Comparison of ENCODE assay signal across 8 mouse cellular contexts in the genomic region with DNA sequence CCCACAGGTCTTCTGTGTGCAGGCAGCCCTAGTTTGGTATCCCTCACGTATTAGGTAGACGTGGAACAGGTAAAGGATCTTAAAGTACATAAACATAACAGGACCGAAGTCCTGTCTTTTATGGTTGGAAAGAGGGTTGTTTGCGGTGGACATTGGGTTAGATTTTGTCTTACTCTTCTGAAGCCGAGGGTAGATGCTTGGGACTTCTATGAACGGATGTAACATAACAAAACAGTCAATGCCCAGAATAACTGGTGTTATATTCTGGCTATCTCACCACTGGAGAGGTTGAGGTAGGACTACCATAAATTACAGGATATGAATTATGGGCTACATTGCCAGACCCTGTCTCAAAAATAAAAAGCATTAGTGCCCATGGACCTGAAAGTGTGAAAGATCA. TPM values are rescaled to one million over a fixed set of nuclear protein-coding genes. Genes with fewer than 3 reads are reported as not detected.
DNase-seq lines count a peak whose midpoint lies in the region; ATAC-seq and TF ChIP-seq lines count a peak whose summit lies in the region.

A gene (minus strand): TSS at position 101 of the 400 bp plus-strand sequence.

- WGBS in lung, postnatal 0 days = 37% methylated on average over 6 of the region's 6 CpGs
- 48% methylated on average over 6 of the region's 6 CpGs for WGBS in embryonic facial prominence, embryonic 15.5 days
- WGBS in heart, postnatal 0 days = 43% methylated on average over 6 of the region's 6 CpGs
- WGBS in limb, embryonic 10.5 days = 52% methylated on average over 6 of the region's 6 CpGs
- 46% methylated on average over 6 of the region's 6 CpGs for WGBS in neural tube, embryonic 15.5 days

- peak within 1 kb of the TSS; percentile 78 for H3K27ac ChIP-seq in lung, postnatal 0 days (ENCODE audit: low read length)
- H3K27ac ChIP-seq in embryonic facial prominence, embryonic 15.5 days (replicated peaks) = peak within 1 kb of the TSS; percentile 83
- peak within 1 kb of the TSS; percentile 70 for H3K27ac ChIP-seq in heart, postnatal 0 days (ENCODE audit: low read depth)
- H3K27ac ChIP-seq in limb, embryonic 10.5 days = peak within 1 kb of the TSS; percentile 88
- H3K27ac ChIP-seq in neural tube, embryonic 15.5 days (replicated peaks) = peak within 1 kb of the TSS; percentile 93

- no peak for DNase-seq in lung, postnatal 0 days (ENCODE audit: low spot score)
- no peak for DNase-seq in lung, adult 18-20 months
- no peak for DNase-seq in heart, postnatal 0 days (ENCODE audit: low spot score)
- no peak for DNase-seq in limb, embryonic 10.5 days (ENCODE audit: low spot score)
- no peak for DNase-seq in thymus, postnatal 36 days
- no peak for DNase-seq in frontal cortex, postnatal 14 days (ENCODE audit: low spot score in 2 of 2)

- no peaks in the 10 kb centered on the region for H3K9me3 ChIP-seq in lung, postnatal 0 days (ENCODE audit: low read length)
- H3K9me3 ChIP-seq in embryonic facial prominence, embryonic 15.5 days (replicated peaks) = no peaks in the 10 kb centered on the region
- H3K9me3 ChIP-seq in heart, postnatal 0 days (replicated peaks; ENCODE audit: control insufficient read depth, low read length) = no peaks in the 10 kb centered on the region
- H3K9me3 ChIP-seq in limb, embryonic 10.5 days (replicated peaks) = no peaks in the 10 kb centered on the region
- no peaks in the 10 kb centered on the region for H3K9me3 ChIP-seq in neural tube, embryonic 15.5 days (replicated peaks)

- H3K36me3 ChIP-seq in lung, postnatal 0 days (ENCODE audit: insufficient read depth, low read length) = peaks cover 14% of the 10 kb centered on the region; the same call in 1 of the 2 replicates
- H3K36me3 ChIP-seq in embryonic facial prominence, embryonic 15.5 days = peaks cover 48% of the 10 kb centered on the region
- H3K36me3 ChIP-seq in heart, postnatal 0 days (replicated peaks; ENCODE audit: control insufficient read depth, insufficient read depth, low read length) = peaks cover 34% of the 10 kb centered on the region
- peaks cover 52% of the 10 kb centered on the region for H3K36me3 ChIP-seq in limb, embryonic 10.5 days
- peaks cover 47% of the 10 kb centered on the region for H3K36me3 ChIP-seq in neural tube, embryonic 15.5 days

- no peak for ATAC-seq in lung, postnatal 0 days
- ATAC-seq in embryonic facial prominence, embryonic 15.5 days (ENCODE audit: insufficient number of reproducible peaks, low FRiP score, low TSS enrichment, low read depth) = no peak
- no peak for ATAC-seq in heart, postnatal 0 days (ENCODE audit: insufficient read depth, low read depth)
- ATAC-seq in neural tube, embryonic 15.5 days (ENCODE audit: low FRiP score) = 0 out of 2 replicates have a peak, but pooled peaks have one; percentile 2

- no peaks in the 10 kb centered on the region; the same call in 1 of the 2 replicates for H3K4me1 ChIP-seq in lung, postnatal 0 days (ENCODE audit: insufficient read depth, low read depth, low read length)
- peaks cover 11% of the 10 kb centered on the region for H3K4me1 ChIP-seq in embryonic facial prominence, embryonic 15.5 days
- peaks cover 6% of the 10 kb centered on the region; the same call in 1 of the 2 replicates for H3K4me1 ChIP-seq in heart, postnatal 0 days (ENCODE audit: control insufficient read depth, insufficient read depth)
- H3K4me1 ChIP-seq in limb, embryonic 10.5 days = peaks cover 10% of the 10 kb centered on the region
- H3K4me1 ChIP-seq in neural tube, embryonic 15.5 days = peaks cover 8% of the 10 kb centered on the region

- peak within 1 kb of the TSS; percentile 45 for H3K9ac ChIP-seq in lung, postnatal 0 days (replicated peaks; ENCODE audit: low read depth)
- peak within 1 kb of the TSS; percentile 49 for H3K9ac ChIP-seq in embryonic facial prominence, embryonic 15.5 days
- H3K9ac ChIP-seq in heart, postnatal 0 days (replicated peaks; ENCODE audit: low read depth, low read length) = peak within 1 kb of the TSS; percentile 64
- peak within 1 kb of the TSS; percentile 87 for H3K9ac ChIP-seq in neural tube, embryonic 15.5 days (replicated peaks)

- peak within 1 kb of the TSS; percentile 60 for H3K4me2 ChIP-seq in lung, postnatal 0 days (replicated peaks; ENCODE audit: low read depth, low read length)
- peak within 1 kb of the TSS; percentile 52 for H3K4me2 ChIP-seq in embryonic facial prominence, embryonic 15.5 days (replicated peaks)
- peak within 1 kb of the TSS; percentile 72 for H3K4me2 ChIP-seq in heart, postnatal 0 days (ENCODE audit: low read depth, low read length)
- H3K4me2 ChIP-seq in neural tube, embryonic 15.5 days = peak within 1 kb of the TSS; percentile 63

- TF ChIP-seq EP300 in lung, postnatal 0 days (IDR thresholded peaks at IDR 0.05) = no peak
- no peak for TF ChIP-seq EP300 in heart, postnatal 0 days (IDR thresholded peaks at IDR 0.05; ENCODE audit: low read depth)

- H3K27me3 ChIP-seq in lung, postnatal 0 days (replicated peaks; ENCODE audit: insufficient read depth, low read length) = no peaks in the 10 kb centered on the region
- no peaks in the 10 kb centered on the region for H3K27me3 ChIP-seq in embryonic facial prominence, embryonic 15.5 days
- no peaks in the 10 kb centered on the region for H3K27me3 ChIP-seq in heart, postnatal 0 days (ENCODE audit: control insufficient read depth, insufficient read depth, low read length)
- 0 out of 2 replicates have a peak, but pooled peaks cover 3% of the 10 kb centered on the region for H3K27me3 ChIP-seq in limb, embryonic 10.5 days (ENCODE audit: low read depth, poor library complexity, severe bottlenecking)
- H3K27me3 ChIP-seq in neural tube, embryonic 15.5 days (replicated peaks) = no peaks in the 10 kb centered on the region

- no peak for TF ChIP-seq CTCF in lung, postnatal 0 days (IDR thresholded peaks at IDR 0.05)
- no peak for TF ChIP-seq CTCF in heart, postnatal 0 days (IDR thresholded peaks at IDR 0.05; ENCODE audit: low read depth)

- peak within 1 kb of the TSS; percentile 57 for H3K4me3 ChIP-seq in lung, postnatal 0 days (ENCODE audit: low read depth, low read length)
- peak within 1 kb of the TSS; percentile 71 for H3K4me3 ChIP-seq in embryonic facial prominence, embryonic 15.5 days (replicated peaks)
- peak within 1 kb of the TSS; percentile 75 for H3K4me3 ChIP-seq in heart, postnatal 0 days (ENCODE audit: low read depth, low read length)
- peak within 1 kb of the TSS; percentile 87 for H3K4me3 ChIP-seq in limb, embryonic 10.5 days
- H3K4me3 ChIP-seq in neural tube, embryonic 15.5 days (replicated peaks) = peak within 1 kb of the TSS; percentile 82

RNA-seq across cellular contexts. Expression of the gene that starts here (rescaled TPM):
- polyA plus RNA-seq in lung, postnatal 0 days (2015; fragmentation: Nextera tagmentation; extraction: Ambion mirVana) = 129 and 146 TPM in 2 replicates
- 104 and 107 TPM in 2 replicates for polyA plus RNA-seq in embryonic facial prominence, embryonic 15.5 days (2015; fragmentation: Nextera tagmentation; extraction: Ambion mirVana)
- 5.5 and 28.3 TPM in 2 replicates for total RNA-seq in heart, postnatal 0 days (2014; rRNA removed; ENCODE audit: low replicate concordance)
- 89.0 and 97.8 TPM in 2 replicates for polyA plus RNA-seq in heart, postnatal 0 days (2015; fragmentation: Nextera tagmentation; extraction: Ambion mirVana)
- polyA plus RNA-seq in limb, embryonic 10.5 days (2016; fragmentation: Nextera tagmentation; extraction: Ambion mirVana) = 82.4 and 96.0 TPM in 2 replicates
- polyA plus RNA-seq in neural tube, embryonic 15.5 days (2015; fragmentation: Nextera tagmentation; extraction: Ambion mirVana) = 140 and 149 TPM in 2 replicates
